Mouse (Mus musculus): Measurements from ENCODE around the gene Gpr88.

DNA sequence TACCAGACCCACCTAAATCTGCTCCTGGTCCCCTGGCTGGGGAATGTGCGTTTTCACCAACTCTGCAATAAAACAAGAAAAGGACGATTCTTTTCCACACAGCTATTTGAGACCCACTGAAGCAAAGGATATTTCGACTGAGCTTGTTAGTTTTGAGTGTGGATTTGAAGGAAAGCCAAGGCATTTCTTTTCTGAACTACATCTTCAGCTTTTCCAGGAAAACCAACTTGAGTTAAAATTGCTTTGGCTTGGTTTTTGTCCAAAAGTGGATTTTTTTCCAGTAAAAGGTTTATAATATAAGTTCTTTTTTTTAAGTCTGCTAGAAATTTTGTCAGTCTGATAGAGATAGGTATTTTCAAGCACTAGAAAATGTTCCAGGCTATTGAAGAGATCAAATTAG is 13.1 kb upstream of the Gpr88 start:
- no peak for TF ChIP-seq EP300 (optimal IDR thresholded peaks at IDR 0.05)
- TF ChIP-seq CTCF (IDR thresholded peaks at IDR 0.05; ENCODE audit: low read depth) = no peak
